Mouse (Mus musculus) midbrain, postnatal 0 days (tissue): Measurements from ENCODE around the gene Ercc1. TPM values are rescaled to one million over a fixed set of nuclear protein-coding genes. Genes with fewer than 3 reads are reported as not detected.

Experiments
- ATAC-seq: fragments of 200-750 bp; cut with Nextera tagmentation; 2 replicates; pipeline ENCODE4 v1.8.0; 2017; ENCODE audit warnings: moderate number of reproducible peaks, mild to moderate bottlenecking, moderate TSS enrichment, moderate library complexity; ENCODE audit not compliant: low FRiP score
- DNase-seq: peaks from one replicate; pipeline ENCODE4 v3.0.0-alpha.2; 2015; ENCODE audit warnings: low spot score
- H3K27ac ChIP-seq: fragments of 300-500 bp; sonication (generic); 2 replicates; pipeline ENCODE4 v1.5.1; 2014; ENCODE audit warnings: low read depth, mild to moderate bottlenecking, low read length, mixed read lengths
- H3K27me3 ChIP-seq: fragments of 300-500 bp; sonication (generic); 2 replicates; pipeline ENCODE4 v1.6.1; 2014; ENCODE audit warnings: low read length, control low read depth, mixed read lengths; ENCODE audit not compliant: insufficient read depth
- H3K36me3 ChIP-seq: fragments of 300-500 bp; sonication (generic); 2 replicates; pipeline ENCODE4 v1.6.1; 2014; ENCODE audit warnings: low read length, control low read depth, mixed read lengths; ENCODE audit not compliant: insufficient read depth
- H3K4me1 ChIP-seq: fragments of 300-500 bp; sonication (generic); 2 replicates; pipeline ENCODE4 v1.6.1; 2014; ENCODE audit warnings: mild to moderate bottlenecking, control low read depth, antibody characterized with exemption, low read length, mixed read lengths; ENCODE audit not compliant: insufficient read depth
- H3K4me2 ChIP-seq: fragments of 300-500 bp; sonication (generic); 2 replicates; pipeline ENCODE4 v1.6.1; 2014; ENCODE audit warnings: low read depth, mild to moderate bottlenecking, low read length, mixed read lengths; ENCODE audit not compliant: poor library complexity, severe bottlenecking
- H3K4me3 ChIP-seq: fragments of 300-500 bp; sonication (generic); 2 replicates; pipeline ENCODE4 v1.5.1; 2014; ENCODE audit warnings: low read depth, mild to moderate bottlenecking, low read length, moderate library complexity
- H3K9ac ChIP-seq: fragments of 300-500 bp; sonication (generic); replicated peaks from 2 replicates; pipeline ENCODE4 v1.6.1; 2014; ENCODE audit warnings: mild to moderate bottlenecking, low read length, moderate library complexity, mixed read lengths; ENCODE audit not compliant: poor library complexity, severe bottlenecking
- H3K9me3 ChIP-seq: fragments of 300-500 bp; sonication (generic); 2 replicates; pipeline ENCODE4 v1.6.1; 2016; ENCODE audit warnings: low read length, control low read depth
- CTCF ChIP-seq: IDR thresholded peaks from 2 replicates; pipeline ENCODE4 v1.5.1; 2016; ENCODE audit warnings: antibody characterized with exemption, mild to moderate bottlenecking
- whole genome bisulfite sequencing: fragments of 180-500 bp; shearing (Covaris S2); extraction: QIAGEN DNeasy Blood & Tissue Kit; methylation state at CpG from one replicate; pipeline ENCODE4 v1.1.7; 2014; 5-methylcytosine and 5-hydroxymethylcytosine counted together
- polyA plus RNA-seq: library from polyadenylated mRNA; unstranded; fragments of >200 nt; fragmentation: Nextera tagmentation; extraction: Ambion mirVana; gene quantifications from 2 replicates; pipeline ENCODE4 v1.2.1, GENCODE M21; 2015
- total RNA-seq: library from RNA; depleted of rRNA; stranded (reverse); fragments of >200 nt; gene quantifications from 2 replicates; pipeline ENCODE4 v1.2.3, GENCODE M21; 2014

Ercc1 gene
- total and polyA plus RNA-seq, 2 experiments from 2014 or later = 67.7 to 71.4 TPM

GRCm38 (mm10) chr7:19343210-19343808 lies 1.3 kb upstream of the Ercc1 start:
- peak; percentile 72 for DNase-seq
- H3K4me3 ChIP-seq = no peak overlapping the region
- no peak overlapping the region for H3K9ac ChIP-seq
- no peaks in the 10 kb centered on the region for H3K9me3 ChIP-seq
- H3K4me2 ChIP-seq = 0 out of 2 replicates have a peak overlapping the region, but pooled peaks have one; percentile 98
- peaks cover 4% of the 10 kb centered on the region; the same call in 1 of the 2 replicates for H3K27me3 ChIP-seq
- 1% methylated on average over 11 of the region's 11 CpGs for WGBS
- ATAC-seq = no peak
- H3K4me1 ChIP-seq = peaks cover 11% of the 10 kb centered on the region
- 0 out of 2 replicates have a peak, but pooled peaks cover 2% of the 10 kb centered on the region for H3K36me3 ChIP-seq
- TF ChIP-seq CTCF = peak; percentile 86
- no peak overlapping the region for H3K27ac ChIP-seq

GRCm38 (mm10) chr7:19344938-19345471 lies 427 bp downstream of the Ercc1 start:
- Histone ChIP-seq H3K4me1 (peaks cover 11% of the 10 kb centered on the region), H3K4me2 (peak overlapping the region; percentile 59), H3K27ac (peak overlapping the region; percentile 83), H3K9ac (peak overlapping the region; percentile 78), H3K36me3 (peaks cover 11% of the 10 kb centered on the region), H3K9me3 (no peaks in the 10 kb centered on the region), H3K4me3 (peak overlapping the region; percentile 62), H3K27me3 (peaks cover 4% of the 10 kb centered on the region; the same call in 1 of the 2 replicates)
- WGBS = under 1% methylated on average over 31 of the region's 31 CpGs
- ATAC-seq = peak; percentile 92
- DNase-seq = peak; percentile 97
- TF ChIP-seq CTCF = peak; percentile 6

- peaks cover 29% of the 10 kb centered on the region for H3K36me3 ChIP-seq
- ATAC-seq (no peak), DNase-seq (no peak)
- 90% methylated on average over 13 of the region's 13 CpGs for WGBS
- no peak for TF ChIP-seq CTCF
- H3K9me3 ChIP-seq = no peaks in the 10 kb centered on the region
- no peaks in the 10 kb centered on the region for H3K27me3 ChIP-seq
- H3K4me1 ChIP-seq = peaks cover 7% of the 10 kb centered on the region
- H3K4me2 ChIP-seq = no peak overlapping the region
- no peak overlapping the region for H3K4me3 ChIP-seq
- H3K9ac ChIP-seq = no peak overlapping the region
- no peak overlapping the region for H3K27ac ChIP-seq
These were observed 4.8 kb downstream of the Ercc1 start for GRCm38 (mm10) chr7:19349188-19349915.

- no peak for ATAC-seq
- WGBS = 94% methylated on average over 8 of the region's 8 CpGs
- no peaks in the 10 kb centered on the region for H3K27me3 ChIP-seq
- peaks cover 4% of the 10 kb centered on the region for H3K4me1 ChIP-seq
- no peak for TF ChIP-seq CTCF
- no peak overlapping the region for H3K4me2 ChIP-seq
- H3K9ac ChIP-seq = no peak overlapping the region
- no peak overlapping the region for H3K27ac ChIP-seq
- no peaks in the 10 kb centered on the region for H3K9me3 ChIP-seq
- H3K4me3 ChIP-seq = no peak overlapping the region
- no peak for DNase-seq
- peaks cover 38% of the 10 kb centered on the region for H3K36me3 ChIP-seq
These were observed 5.6 kb downstream of the Ercc1 start for GRCm38 (mm10) chr7:19350221-19350620.

GRCm38 (mm10) chr7:19354991-19355390 lies 10.4 kb downstream of the Ercc1 start:
- DNase-seq = no peak
- TF ChIP-seq CTCF = no peak
- 85% methylated on average over 5 of the region's 5 CpGs for WGBS

GRCm38 (mm10) chr7:19356311-19356710 lies 11.7 kb downstream of the Ercc1 start:
- Histone ChIP-seq H3K27me3 (no peaks in the 10 kb centered on the region), H3K4me1 (no peaks in the 10 kb centered on the region), H3K36me3 (peaks cover 25% of the 10 kb centered on the region), H3K27ac (no peak overlapping the region), H3K9ac (no peak overlapping the region), H3K9me3 (no peaks in the 10 kb centered on the region), H3K4me3 (no peak overlapping the region), H3K4me2 (no peak overlapping the region)
- WGBS = 75% methylated on average over 10 of the region's 10 CpGs
- ATAC-seq (no peak), DNase-seq (no peak)
- TF ChIP-seq CTCF = no peak

More at GRCm38 (mm10) chr7:19354991-19355390, 10.4 kb downstream of the Ercc1 start:
- H3K9ac ChIP-seq = no peak overlapping the region
- H3K27ac ChIP-seq = no peak overlapping the region
- H3K4me1 ChIP-seq = no peaks in the 10 kb centered on the region
- no peak for ATAC-seq
- H3K4me3 ChIP-seq = no peak overlapping the region
- peaks cover 32% of the 10 kb centered on the region for H3K36me3 ChIP-seq
- H3K4me2 ChIP-seq = no peak overlapping the region
- H3K9me3 ChIP-seq = no peaks in the 10 kb centered on the region
- H3K27me3 ChIP-seq = no peaks in the 10 kb centered on the region
